Mouse (Mus musculus): ENCODE data around the gene Laptm5.

DNA sequence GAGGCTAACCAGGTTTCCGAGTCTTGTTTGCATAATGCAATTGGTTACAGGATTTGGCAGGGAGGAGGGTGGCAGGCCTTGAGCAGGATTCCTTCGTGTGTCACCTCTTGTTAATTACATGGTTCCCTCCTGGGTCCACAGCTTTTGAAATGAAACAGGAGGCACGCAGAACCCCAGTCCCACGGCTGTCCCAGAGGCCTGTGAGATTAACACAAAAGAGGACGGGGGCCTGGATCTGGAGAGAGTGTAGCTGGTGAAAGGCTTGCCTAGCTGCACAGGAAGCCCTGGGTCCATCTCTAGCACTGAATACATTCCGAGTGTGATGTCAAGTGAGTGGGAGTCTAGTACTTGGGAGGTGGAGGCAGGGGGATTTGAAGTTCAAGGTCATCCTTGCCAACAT is 46.8 kb downstream of the Laptm5 start:
- TF ChIP-seq CTCF (IDR thresholded peaks at IDR 0.05; ENCODE audit: control insufficient read depth, insufficient read depth, low read length) (no peak), POLR2A (IDR thresholded peaks at IDR 0.05; ENCODE audit: borderline replicate concordance, control insufficient read depth, low read depth, low read length) (no peak)

Measured in bone marrow, adult 2 months (tissue).